Mouse (Mus musculus) kidney, adult 2 months (tissue): ENCODE data around the gene Spib.

Experiments used
- CTCF ChIP-seq: fragments of 200-500 bp; conservative IDR thresholded peaks from 2 replicates; pipeline ENCODE4 v1.5.1; 2011; ENCODE audit warnings: low read depth, mild to moderate bottlenecking, control low read depth, low read length, moderate library complexity, mixed read lengths; ENCODE audit not compliant: insufficient read depth, insufficient read length
- POLR2A ChIP-seq: fragments of 200-500 bp; IDR thresholded peaks from one replicate; pipeline ENCODE4 v1.6.1; 2011; ENCODE audit warnings: low read depth, low read length, control low read depth

DNA sequence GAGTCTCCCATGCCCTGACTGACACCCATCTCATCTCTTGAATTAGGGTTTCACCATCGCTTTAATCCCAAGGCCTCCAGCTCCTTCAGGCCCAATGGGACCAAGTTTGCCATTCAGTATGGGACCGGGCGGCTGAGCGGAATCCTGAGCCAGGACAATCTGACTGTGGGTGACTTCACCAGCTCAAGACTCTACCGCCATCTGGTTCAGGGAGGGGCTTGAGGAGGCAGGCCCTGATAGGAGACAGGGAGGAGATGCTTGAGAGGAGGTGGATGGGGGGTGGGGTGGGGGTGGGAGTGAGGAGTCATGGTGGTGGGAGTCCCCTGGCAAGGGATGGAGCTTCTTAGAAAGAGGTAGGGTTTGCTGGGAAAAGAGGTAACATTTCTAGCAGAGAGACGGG, 49.8 kb upstream of the Spib start:
- TF ChIP-seq CTCF, result no peak
- TF ChIP-seq POLR2A, result no peak
